Mouse (Mus musculus): ENCODE measurements at regions not wholly inside any gene's neighbourhood (a gene's known extent, or its start where the extent isn't known, plus 50 kb on each side); places are given as distances from the start of the nearest gene placed in this dataset.

DNA sequence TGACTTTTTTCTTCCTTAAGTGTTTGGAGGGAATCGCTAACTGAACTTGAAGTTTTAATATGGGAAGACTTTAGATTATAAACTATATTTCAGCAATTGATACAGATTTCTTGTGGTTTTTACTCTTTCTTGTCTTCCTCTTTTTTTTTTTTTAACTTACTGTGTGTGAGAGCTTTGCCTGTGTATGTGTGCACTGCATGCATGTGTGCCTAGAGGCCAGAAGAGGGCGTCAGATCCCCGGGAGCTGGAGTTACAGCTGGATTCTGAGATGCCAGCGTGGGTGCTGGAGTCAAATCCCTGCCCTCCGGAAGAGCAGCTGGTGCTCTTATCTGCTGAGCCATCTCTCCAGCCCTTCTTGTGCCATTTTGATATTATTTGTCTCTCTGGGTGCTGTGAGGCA lies 129.6 kb downstream of the Trim33 start:
- no peak for DNase-seq

DNA sequence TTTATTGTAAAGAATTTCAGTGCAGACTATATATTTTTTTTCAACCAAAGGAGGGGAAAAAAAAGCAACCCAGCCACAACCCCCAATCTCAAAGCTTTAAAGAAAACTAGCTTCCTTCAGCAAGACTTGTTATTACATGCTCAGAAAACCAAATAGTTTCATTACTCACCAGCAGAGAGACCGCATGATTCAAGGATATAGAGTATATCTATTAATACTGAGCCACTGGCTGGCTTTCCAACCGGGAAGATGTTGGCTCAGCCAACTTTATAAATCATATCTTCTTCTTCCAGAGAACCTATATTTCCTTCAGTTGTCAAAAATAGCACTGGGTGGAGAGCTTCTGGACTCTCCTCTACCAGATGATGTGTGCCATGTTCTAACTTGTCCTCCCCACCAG lies 133.2 kb downstream of the Trim33 start:
- DNase-seq, result no peak

DNA sequence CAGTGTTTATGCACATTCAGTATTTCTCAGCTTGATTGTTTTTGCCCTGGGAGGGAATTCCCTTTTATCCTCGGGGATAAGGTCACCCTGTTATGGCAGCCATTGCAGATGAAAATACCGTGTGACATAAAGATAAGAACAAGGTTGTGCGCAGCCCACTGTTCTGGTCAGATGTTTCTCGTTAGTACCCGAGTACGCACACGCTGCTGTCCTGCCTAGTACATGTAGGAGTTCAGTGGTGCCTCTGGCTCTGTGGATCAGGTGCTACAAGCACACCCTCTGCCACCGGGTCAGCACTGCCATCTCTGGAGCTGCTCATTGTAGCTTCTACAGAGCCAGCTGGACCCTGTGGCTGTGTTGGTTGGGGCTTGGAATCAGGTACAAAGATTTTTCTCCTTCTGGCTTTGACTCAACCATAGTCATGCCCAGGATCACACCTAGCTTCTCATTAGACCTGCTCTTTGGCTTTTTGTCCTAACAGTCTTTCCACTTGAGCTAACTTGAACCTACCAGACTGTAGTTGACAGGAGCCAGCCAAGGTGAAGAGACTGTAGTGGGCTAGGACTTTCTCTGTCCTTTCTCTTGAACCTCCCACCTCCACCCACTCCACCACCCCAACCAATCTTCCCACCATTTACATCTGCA lies 136.1 kb downstream of the Trim33 start:
- no peak for DNase-seq

DNA sequence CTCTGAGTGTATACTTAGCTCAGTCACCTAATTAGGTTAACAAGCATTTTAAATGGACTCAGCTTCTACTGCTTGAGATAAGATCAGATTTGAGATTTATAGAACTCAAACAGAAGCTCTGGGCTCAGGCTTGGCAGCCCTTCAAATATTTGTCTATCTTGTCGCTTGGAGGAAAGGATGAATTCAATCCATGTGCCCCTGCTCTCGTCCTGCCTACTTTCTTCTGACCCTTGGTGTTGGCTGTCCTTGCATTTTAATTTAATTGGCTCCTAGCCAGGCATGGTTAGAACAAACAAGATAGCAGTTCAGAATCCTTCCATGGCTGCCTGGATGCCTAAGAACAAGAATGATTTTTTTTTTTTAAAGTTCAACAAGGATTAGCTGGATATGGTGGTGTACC lies 137.2 kb downstream of the Trim33 start:
- no peak for DNase-seq

DNA sequence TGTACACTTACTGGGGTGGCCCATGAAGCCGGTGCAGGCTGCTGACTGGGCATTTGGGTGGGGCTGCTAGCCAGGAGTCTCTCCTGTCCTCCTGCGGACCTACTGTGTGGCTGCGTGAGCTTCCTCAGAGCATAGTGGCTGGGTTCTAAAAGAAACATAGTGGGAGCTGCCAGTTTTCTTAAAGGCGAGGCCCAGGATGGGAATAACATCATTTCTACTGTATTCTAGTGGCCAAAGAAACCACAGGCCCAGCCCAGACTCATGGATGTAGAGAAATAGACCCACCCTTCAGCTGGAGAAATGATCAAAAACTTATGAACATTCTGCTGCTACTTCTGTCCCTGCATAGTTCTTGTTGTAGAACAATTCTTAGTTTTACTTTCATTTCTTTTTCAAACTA lies 138.7 kb downstream of the Trim33 start:
- no peak for DNase-seq

DNA sequence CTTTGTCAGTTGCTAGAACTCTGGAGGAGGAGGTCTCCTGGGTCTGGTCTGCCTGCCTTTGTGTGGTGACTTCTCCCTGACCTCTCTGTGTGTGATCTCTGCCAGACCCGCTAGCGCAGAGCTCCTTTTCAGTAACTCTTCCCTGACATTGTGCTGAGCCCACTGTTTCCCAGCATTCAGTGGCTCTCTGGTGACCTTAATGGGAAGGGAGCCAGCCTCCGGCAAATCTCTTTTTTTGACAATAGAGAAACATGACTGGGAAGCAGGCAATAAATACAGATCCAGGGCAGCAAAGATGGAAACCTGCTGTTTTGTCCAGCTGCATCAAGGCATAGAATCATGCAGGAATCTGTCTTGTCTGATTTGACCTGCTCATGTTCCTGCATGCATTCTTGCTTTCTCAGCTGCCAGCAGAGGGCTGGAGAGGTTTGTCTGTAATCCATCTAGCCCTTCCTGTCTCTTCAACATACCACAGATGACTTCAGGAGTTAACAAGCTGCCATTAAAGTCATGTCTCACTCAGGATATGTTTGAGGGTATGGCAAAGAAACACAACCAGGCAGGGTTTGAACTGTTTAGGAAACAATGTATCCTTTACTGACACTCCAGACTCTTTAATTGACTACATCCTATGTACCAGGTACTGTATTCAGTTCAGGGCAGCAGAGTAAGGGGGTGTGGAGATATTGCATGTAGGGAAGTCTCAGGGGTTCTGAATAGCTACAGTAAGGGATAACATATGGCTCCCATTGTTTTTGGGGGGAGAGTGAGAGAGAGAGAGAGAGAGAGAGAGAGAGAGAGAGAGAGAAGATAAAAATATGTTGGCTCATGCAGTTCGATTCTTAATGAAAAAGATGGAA lies 140.9 kb downstream of the Trim33 start:
- DNase-seq, result peak; percentile 48

DNA sequence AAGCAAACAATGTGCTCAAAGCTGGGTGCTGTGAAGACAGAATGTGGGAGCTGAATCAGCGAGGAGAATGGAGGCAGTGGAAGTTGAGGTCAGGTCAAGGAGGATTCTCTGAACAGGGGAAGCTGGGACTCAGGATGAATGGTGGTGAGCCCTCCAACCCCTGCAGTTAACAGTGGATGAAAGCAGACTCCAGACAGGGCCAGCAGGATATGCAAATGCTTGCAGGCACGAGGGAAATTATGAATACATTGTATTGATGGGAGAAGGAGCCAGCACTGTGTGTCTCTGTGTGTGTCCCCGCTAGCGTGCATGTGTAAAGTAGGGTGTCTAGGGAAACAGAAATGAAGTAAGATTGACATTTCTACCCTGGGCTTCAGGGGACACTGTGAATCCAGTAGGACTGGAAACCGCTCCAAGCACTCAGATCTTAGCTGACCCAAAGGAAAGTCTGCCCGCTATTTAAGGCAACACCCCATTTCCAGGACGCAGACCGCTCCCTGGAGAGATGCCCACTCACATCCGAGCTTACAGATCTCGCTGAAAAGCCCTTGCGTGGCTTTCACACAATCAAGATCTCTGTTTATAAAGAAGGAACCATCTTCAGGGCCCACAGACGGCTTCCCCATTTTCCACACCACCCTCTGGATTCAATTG lies 141.7 kb downstream of the Trim33 start:
- DNase-seq, result no peak

DNA sequence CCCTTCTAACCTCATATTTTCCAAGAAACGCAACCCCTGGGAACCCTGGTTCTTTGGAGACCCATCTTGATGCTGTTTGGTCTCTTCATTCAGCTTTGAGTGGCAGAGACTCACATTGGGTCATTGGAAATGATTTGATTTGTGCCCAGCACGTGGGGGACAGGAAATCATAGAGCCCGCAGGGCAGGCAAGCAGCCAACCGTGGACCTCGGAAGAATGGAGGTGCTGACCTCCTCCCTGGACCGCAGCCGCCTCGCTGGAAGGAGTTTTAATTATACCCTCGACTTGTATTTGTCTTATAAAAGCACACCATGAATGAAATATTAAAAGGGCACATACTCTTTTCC lies 142.2 kb downstream of the Trim33 start:
- no peak for DNase-seq

DNA sequence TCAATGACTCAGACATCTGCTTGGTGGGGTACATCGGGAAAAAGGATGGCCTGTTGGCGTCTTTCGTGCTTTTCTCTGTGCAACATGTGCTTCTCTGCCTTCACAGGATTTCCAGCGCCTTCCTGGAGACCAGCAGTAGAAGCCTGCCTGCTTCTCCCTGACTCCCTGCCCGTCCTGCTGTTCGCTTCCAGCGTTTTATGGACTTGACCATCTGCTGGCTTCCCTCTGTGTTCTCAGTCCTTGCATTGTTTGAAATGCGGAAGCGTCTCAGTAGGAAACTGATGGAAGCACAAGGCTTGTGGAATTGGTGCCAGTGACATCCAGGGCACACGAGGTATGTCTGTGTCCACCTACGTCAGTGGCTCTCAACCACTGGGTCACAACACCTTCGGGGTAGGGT lies 143.7 kb downstream of the Trim33 start:
- DNase-seq, result no peak

DNA sequence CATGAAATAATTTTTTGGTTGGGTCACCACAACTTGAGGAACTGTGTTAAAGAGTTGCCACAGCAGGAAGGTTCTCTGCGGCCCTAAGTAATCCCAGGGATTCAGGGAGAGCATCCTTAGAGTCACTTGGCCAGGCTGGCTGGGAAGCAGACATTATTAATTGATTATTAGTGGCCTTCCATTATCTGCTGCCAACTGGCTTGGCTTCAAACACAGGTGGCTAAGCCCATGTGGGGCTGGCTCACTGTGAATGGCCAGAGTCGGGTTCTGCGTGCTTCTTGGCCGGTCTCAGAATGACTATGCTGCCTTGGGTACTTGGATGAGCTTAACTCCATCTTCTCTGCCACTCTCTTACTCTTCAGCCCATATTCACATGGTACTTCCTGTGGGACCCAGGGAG lies 144.2 kb downstream of the Trim33 start:
- DNase-seq, result no peak

DNA sequence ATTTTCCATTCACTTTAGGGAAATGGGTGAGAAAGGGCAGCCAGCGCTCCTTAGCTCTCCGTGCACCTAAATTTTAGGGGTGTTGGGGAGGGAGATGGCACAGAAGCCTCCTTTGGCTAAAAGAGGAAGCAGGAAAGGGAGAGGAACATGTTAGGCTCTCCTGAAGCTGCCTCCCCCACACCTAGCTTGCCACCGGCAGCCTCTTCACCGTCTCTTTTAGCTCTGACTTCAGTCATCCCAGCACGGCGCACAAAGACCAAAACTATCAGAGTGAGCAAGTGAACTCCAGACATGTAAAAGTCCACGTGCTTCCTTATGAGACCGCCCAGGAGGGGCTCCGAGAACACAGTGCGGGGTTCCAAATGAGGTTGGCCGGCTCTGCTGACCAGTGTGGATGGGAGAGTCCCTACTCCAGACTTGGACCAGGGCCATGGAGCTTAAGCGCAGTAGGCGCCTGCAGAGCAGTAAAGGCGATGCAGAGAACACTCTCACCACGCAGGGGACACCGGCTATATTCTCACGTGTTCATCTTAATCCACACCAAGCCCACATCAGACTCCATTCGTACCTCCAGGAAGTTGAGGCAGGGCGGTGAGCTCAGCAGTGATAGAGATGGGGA lies 146.8 kb downstream of the Trim33 start:
- DNase-seq, result no peak

DNA sequence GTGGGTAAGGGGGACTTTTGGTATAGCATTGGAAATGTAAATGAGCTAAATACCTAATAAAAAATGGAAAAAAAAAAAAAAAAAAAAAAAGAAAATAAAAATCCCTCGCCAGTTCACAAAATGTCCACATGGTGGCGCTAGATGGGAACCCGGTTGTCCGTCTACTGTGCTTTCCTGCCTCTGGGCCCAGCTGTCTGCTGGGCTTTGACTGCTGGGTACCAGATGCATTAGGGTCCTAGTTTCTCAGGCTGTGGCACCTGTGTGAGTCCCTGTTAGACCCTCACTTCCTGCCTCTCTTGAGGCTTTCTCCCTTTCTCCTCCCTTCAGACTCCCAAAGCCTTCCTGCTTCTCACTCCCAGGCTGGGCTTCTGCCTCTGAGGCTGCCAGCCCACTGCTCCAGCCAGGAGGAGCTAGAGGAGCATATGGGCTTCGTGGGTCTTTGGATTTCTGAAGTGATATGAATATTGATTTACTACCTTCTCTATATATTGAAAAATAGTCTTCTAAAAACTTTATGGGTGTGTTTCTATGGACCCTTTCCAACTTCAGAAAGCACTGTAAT lies 145.7 kb upstream of the Syt6 start:
- DNase-seq, result peak; percentile 17

DNA sequence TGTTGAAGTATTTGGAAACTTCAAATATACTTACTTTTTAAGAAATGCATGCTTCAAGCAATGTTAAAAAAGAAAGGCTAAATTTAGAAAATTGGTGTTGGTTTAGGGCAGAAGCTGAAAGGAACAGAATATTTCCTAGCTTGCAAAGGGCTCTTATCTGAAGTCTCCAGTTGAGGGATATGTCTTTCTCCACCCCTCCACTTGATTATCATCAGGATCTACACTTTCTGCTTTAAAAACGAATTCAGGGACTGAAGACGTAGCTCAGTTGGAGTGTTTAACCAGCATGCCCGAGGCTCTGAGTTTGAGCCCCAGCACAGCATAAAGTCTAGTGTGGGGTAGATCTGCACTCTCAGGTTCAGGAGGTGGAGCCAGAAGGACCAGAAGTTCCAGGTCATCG lies 144.9 kb upstream of the Syt6 start:
- DNase-seq, result no peak

DNA sequence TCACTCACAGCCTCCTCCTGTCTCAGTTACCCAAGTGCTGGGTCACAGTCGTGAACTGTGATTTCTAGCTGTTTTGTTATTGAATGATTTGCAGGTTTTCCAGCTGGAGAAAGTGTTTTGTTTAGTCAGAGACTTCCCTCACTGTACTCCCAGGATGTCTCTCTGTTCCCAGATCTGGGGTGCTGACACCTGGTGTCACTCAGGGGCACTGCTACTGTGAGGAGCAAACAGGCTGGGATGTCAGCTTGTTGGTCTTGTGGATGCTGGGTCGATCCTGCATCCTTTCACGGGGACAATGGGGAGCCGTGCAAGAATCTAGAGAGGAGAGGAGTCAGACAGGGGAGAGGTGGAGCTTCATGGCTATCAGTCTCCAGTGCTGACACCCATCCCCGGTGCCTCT lies 142.8 kb upstream of the Syt6 start:
- no peak for DNase-seq

DNA sequence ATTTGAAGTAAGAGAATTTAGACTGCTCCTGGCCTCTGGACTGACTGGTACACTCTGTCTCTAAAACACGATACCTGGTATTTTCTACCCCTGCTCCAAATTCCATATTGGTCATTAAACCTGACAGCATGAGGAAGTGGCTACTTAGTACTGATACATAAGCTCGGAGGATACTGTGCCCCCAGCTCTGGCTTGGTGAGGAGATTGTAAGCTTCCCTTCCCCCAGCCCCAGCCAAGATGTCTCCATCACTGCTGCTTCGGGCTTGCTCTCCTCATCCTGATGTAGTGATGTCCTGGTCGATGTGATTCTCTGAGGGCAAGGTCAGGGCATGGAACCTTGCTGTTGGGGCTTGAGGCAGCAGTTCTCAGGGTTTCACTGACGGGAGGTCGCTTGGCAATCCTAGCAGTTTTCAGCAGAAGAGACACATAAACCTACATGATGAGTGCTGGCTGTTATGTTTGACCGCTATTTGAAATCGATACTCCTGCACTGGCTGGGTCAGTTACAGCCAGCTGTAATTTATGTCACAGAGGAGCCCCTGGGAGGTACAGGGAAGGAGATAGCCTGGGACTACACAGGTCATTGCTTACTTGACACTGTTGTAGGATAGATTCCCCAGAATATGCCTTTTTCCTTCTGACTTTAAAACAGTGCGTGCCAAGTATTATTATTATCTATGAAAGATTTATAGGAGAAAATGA lies 138.0 kb upstream of the Syt6 start:
- DNase-seq, result no peak

DNA sequence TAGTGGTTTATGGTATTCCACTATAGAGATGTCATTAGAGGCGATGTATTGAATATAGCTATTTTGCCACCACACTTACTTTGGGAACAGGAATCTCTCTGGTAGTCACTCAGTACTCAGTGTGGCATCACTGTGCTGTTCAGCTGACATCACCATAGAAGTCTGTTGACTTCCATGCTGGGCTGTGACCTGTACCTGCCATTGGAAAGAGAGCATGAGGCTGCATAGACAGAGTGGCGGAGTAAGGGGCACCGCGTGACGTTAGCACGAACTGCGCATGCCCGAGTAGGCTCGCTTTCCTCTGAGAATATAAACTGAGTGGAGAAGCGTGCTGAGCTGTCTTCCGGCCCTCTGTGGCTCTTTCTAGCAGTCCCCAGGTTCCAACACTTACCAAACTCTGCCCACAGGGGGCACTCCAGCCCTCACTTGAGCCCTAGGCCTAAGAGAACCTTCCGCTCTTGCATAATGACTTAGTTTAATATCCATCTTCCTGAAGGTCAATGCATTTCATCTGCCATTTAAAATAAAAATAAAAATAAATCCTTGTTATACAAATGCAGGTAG lies 136.2 kb upstream of the Syt6 start:
- peak; percentile 84 for DNase-seq

DNA sequence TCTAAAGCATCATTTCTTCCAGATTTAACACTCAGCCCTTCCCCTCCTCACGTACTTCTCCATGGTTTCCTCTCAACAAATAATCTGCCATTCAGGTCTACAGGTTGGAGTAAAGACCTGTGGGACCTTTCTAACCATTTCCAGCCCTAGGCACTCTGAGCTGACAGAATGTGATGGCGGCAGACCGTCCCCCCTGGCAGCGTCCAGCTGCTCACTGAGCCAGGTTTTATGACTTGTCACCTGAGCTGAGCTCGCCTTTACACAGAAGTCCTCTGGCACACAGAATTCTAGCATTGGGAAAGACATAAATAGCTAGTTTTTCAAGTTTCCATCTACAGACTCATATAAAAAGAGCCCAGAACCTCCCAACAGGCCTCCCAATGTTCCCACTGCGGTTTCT lies 131.8 kb upstream of the Syt6 start:
- no peak for DNase-seq

DNA sequence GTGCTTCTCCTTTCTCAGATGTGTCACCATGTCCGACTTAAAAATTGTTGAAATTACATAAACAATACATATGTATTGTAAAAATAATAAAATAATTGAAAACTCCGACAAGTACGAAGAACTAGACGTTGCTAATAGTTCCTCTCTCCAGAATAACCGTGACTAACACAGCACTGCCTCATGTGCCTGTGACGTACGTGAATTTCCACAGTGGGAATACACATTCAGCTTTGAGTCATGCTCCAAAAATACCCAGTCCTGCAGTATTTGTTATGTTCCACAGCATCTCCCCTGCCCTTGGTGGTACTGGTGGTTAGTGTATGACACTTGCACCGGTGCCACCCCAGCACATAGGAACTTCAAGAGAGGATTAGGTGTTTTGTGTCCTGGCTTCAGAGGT lies 129.2 kb upstream of the Syt6 start:
- no peak for DNase-seq

DNA sequence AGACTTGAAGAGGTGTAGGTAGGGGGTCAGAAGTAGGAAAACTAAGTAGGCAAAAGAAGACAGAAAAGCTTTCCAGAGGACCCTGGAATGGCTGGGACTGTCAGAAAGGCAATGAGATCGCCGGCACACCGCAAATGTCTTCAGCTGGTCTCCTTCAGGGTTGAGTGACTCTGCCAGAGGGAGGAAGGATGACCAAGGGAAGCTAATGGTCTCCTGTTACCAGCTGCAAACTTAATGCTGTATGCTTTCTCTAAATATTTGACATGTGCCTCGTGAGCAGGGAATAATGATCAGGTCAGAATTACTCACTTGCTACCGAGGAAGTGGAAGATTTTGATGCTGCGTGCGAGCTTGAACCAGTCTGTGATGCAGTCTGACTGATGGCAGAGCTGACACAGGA lies 125.2 kb upstream of the Syt6 start:
- no peak for DNase-seq

DNA sequence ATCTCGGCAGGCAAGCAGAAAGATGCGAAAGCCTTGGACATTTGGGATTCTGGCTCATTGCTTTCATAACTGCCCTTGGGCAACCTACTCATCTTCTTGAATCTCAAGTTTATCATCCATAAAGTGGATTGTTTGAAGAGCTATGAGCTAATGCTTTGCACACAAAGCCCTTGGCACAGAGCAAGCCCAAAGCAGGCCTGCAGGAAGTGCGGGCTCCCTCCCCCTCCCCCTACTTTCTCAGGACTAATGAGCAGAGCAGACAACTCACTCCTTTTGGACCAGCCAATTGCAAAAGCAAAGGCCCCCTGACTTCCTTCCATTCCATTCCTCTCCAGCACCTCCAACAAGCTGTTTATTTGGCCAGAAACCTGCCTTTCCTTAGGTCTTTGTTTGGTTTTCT lies 123.1 kb upstream of the Syt6 start:
- DNase-seq, result peak; percentile 28

DNA sequence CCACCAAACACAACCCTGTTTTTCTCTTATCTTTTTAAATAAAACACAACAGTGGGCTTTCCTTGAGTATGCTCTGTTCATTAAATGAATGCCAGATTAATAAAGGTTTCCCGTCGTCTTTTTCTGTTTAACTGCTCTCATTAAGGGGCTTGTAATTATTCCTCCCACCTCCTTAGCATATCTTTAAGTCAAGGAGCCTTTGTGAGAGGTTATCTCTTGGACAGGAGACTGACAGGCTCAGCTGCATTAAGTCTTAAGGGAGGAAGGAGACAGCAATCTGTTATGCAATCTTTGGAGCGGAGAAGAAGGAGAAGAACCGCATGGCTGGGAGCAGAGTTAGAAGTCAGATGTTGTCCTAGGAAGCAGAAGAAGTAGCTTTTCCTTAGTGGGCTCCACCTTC lies 111.3 kb upstream of the Syt6 start:
- no peak for DNase-seq

DNA sequence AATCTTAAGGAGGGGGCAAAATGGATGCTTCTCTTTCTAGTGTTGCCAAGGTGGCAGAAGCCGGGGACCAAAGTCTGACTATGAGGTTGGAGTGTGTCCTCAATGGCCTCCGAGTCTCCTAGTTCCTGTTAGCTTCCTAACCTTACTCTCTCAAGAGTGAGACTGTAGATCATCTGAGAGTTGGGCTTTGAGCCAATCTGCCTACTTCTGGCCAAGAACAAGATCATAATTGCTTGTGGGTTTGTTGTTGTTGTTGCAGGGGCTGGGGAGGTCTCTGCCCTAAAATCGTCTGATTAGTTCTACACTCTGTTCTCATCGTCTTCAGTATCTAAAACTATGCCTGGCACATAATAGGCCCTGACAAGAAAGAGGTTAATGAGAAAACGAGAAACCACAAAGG lies 110.8 kb upstream of the Syt6 start:
- DNase-seq, result no peak

DNA sequence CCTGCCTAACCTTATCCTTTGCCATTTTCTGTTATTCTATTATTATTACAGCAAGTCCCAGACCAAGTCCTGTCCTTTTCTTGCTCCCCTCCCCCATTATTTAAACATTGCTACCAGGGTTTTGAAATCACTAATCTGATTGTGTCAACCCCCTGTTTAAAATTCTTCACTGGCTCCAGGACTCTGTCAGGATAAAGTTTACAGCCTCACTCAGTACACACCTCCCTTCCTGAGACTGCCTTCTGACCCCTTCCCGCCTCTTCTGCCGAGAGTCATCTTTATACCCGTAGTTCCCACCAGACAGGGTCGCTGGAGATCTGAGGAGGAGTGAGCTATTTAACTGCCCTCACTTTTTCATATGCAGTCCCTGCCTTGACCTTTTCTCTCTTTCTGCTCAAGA lies 110.3 kb upstream of the Syt6 start:
- peak; percentile 10 for DNase-seq
